Mouse (Mus musculus): Measurements from ENCODE around the gene Akap9. TPM values are rescaled to one million over a fixed set of nuclear protein-coding genes. Genes with fewer than 3 reads are reported as not detected.
"Not testable (repeated sequence)": the region's sequence is repeated elsewhere in the genome, so short reads cannot be mapped to it uniquely, and the experiment has no call there.

The Akap9 gene
- polyA plus RNA-seq, 1 experiment: 13.9 TPM

GRCm38 (mm10) chr5:4009540-4009939, 81.7 kb downstream of the Akap9 start:
- 95% methylated on average over 6 of the region's 6 CpGs for WGBS
- Histone ChIP-seq H3K4me1 (replicated peaks; ENCODE audit: control insufficient read depth, insufficient read depth, low read length) (no peaks in the 10 kb centered on the region), H3K27me3 (ENCODE audit: control insufficient read depth, insufficient read depth, low read length) (no peaks in the 10 kb centered on the region), H3K27ac (ENCODE audit: control insufficient read depth, insufficient read depth, low read length) (no peak overlapping the region), H3K36me3 (ENCODE audit: control insufficient read depth, insufficient read depth, low read length) (peaks cover 18% of the 10 kb centered on the region), H3K4me3 (ENCODE audit: control insufficient read depth, insufficient read depth, low read length) (no peak overlapping the region)
- DNase-seq: no peak
- TF ChIP-seq POLR2A (IDR thresholded peaks at IDR 0.05; ENCODE audit: control insufficient read depth, extremely low read depth, insufficient read depth, low read length, poor library complexity) (no peak), CTCF (IDR thresholded peaks at IDR 0.05; ENCODE audit: borderline replicate concordance, control insufficient read depth, extremely low read depth, insufficient read depth, low read length, poor library complexity) (no peak)

DNA sequence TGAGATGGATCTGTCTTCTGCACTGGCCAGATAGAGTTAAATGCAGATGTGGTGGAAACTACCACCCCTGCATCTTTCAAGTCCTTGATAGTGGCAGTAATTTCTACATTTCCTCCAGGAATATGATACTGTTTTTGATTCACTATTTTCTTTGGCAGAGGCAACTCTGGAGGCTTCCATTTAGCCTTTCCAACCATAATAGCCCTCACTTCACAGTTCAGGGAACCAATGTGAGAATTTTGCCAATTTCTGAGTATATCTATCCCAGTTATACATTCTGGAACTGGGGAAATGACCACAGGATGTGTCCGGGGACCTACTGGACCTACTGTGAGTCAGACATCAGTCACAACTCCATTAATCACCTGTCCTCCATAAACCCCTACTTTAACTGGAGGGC, 89.8 kb downstream of the Akap9 start:
- H3K4me1 ChIP-seq (replicated peaks; ENCODE audit: control insufficient read depth, insufficient read depth, low read length); H3K27ac ChIP-seq (ENCODE audit: control insufficient read depth, insufficient read depth, low read length); H3K4me3 ChIP-seq (ENCODE audit: control insufficient read depth, insufficient read depth, low read length); H3K36me3 ChIP-seq (ENCODE audit: control insufficient read depth, insufficient read depth, low read length); DNase-seq; H3K27me3 ChIP-seq (ENCODE audit: control insufficient read depth, insufficient read depth, low read length): not testable (repeated sequence)
- WGBS: 93% methylated on average over 1 of the region's 1 CpGs

- H3K4me1 ChIP-seq (replicated peaks; ENCODE audit: control insufficient read depth, insufficient read depth, low read length): no peaks in the 10 kb centered on the region
- DNase-seq: no peak
- H3K27ac ChIP-seq (ENCODE audit: control insufficient read depth, insufficient read depth, low read length): no peak overlapping the region
- H3K4me3 ChIP-seq (ENCODE audit: control insufficient read depth, insufficient read depth, low read length): no peak overlapping the region
- H3K27me3 ChIP-seq (ENCODE audit: control insufficient read depth, insufficient read depth, low read length): no peaks in the 10 kb centered on the region
- no peaks in the 10 kb centered on the region for H3K36me3 ChIP-seq (ENCODE audit: control insufficient read depth, insufficient read depth, low read length)
- 97% methylated on average over 4 of the region's 4 CpGs for WGBS
- TF ChIP-seq CTCF (IDR thresholded peaks at IDR 0.05; ENCODE audit: borderline replicate concordance, control insufficient read depth, extremely low read depth, insufficient read depth, low read length, poor library complexity) (no peak), POLR2A (IDR thresholded peaks at IDR 0.05; ENCODE audit: control insufficient read depth, extremely low read depth, insufficient read depth, low read length, poor library complexity) (no peak)
Observed at GRCm38 (mm10) chr5:4019377-4019776, 91.5 kb downstream of the Akap9 start.

DNA sequence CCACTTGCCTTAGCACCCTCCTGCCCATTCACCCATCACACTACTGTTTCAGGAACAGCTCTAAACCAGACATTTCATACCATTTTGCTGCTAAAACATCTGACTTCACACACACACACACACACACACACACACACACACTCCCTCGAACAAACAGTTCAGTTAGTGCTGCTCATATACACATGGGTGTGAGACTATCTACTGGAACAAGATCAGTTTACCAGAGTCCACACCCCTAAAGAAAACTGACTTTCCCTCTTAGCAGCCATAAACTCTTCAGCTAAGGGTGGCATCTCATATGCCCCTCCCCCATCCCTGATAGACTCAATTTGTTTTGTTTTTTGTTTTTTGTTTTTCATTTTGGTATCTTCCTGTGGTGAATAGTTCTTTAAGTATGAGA, 92.2 kb downstream of the Akap9 start:
- Histone ChIP-seq H3K27ac (ENCODE audit: control insufficient read depth, insufficient read depth, low read length) (no peak overlapping the region), H3K4me1 (replicated peaks; ENCODE audit: control insufficient read depth, insufficient read depth, low read length) (no peaks in the 10 kb centered on the region), H3K27me3 (ENCODE audit: control insufficient read depth, insufficient read depth, low read length) (no peaks in the 10 kb centered on the region), H3K4me3 (ENCODE audit: control insufficient read depth, insufficient read depth, low read length) (no peak overlapping the region), H3K36me3 (ENCODE audit: control insufficient read depth, insufficient read depth, low read length) (no peaks in the 10 kb centered on the region)
- 100% methylated on average over 1 of the region's 1 CpGs for WGBS
- no peak for DNase-seq
- TF ChIP-seq CTCF (IDR thresholded peaks at IDR 0.05; ENCODE audit: borderline replicate concordance, control insufficient read depth, extremely low read depth, insufficient read depth, low read length, poor library complexity): no peak
- no peak for TF ChIP-seq POLR2A (IDR thresholded peaks at IDR 0.05; ENCODE audit: control insufficient read depth, extremely low read depth, insufficient read depth, low read length, poor library complexity)

DNA sequence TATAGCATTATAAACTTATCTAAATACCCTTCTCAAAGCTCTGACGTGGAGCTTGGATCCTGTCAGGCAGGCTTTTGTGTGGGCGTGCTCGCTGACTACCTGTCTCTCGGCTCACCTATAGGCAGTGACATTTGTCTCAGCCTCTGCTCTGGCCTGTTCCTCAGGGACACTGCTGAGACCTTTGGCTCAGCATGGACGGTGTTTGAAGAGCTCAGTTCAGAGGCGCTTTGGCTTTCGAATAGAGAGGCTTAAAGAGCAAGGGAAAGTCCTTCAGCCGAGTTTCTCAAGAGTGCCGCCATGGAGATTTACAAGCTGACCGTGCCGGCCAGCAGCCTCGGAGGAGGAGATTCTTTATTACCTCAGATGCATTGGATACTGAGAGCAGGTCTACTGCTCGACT, 95.3 kb downstream of the Akap9 start:
- Histone ChIP-seq H3K27ac (ENCODE audit: control insufficient read depth, insufficient read depth, low read length) (no peak overlapping the region), H3K27me3 (ENCODE audit: control insufficient read depth, insufficient read depth, low read length) (no peaks in the 10 kb centered on the region), H3K4me3 (ENCODE audit: control insufficient read depth, insufficient read depth, low read length) (no peak overlapping the region), H3K36me3 (ENCODE audit: control insufficient read depth, insufficient read depth, low read length) (no peaks in the 10 kb centered on the region), H3K4me1 (replicated peaks; ENCODE audit: control insufficient read depth, insufficient read depth, low read length) (no peaks in the 10 kb centered on the region)
- no peak for DNase-seq
- 93% methylated on average over 13 of the region's 13 CpGs for WGBS
- TF ChIP-seq POLR2A (IDR thresholded peaks at IDR 0.05; ENCODE audit: control insufficient read depth, extremely low read depth, insufficient read depth, low read length, poor library complexity) (no peak), CTCF (IDR thresholded peaks at IDR 0.05; ENCODE audit: borderline replicate concordance, control insufficient read depth, extremely low read depth, insufficient read depth, low read length, poor library complexity) (no peak)

DNA sequence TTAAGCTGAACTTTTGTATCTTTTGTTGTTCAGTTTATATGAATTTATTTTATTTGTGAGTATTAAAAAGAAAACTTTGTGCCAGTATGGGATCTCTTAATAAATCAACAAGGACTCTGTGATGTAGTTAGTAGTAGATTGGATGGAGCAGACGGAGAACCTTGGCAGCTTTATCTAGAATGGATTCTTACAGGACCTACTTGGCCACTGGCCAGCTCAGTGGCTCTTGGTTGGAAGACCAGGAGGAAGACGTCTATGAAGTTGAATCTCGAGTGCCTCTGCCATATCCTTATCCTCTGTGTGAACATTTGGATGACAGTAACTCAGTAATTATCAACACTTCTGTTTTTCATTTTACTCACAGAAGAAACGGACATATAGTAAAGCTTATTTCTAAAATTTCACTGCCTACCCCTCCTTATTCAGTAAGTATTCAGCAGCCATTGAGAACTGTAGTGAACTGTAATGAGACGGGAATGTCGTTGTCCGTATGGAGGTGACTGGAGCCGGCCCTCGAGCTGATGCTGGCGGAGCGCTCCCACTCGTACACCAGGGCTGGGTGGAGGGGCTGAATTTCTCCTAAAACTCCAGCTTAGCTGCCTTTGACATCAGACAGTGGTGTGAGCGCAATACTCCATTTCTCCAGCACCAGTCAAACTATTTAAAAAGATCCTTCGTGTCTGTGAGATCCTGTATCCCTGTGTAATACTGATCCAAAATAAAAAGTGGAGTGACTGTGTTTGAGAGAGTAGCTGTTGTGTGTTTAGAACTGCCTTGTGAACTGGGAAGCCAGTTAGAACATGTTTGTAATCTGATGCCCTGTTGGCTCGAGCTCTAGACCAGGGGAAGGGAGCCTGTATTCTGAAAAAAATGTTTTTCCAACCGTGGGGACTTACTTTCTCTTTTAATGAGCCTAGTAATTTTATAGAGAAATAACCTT, 96.2 kb downstream of the Akap9 start:
- H3K4me3 ChIP-seq (ENCODE audit: control insufficient read depth, insufficient read depth, low read length): no peak overlapping the region
- TF ChIP-seq POLR2A (IDR thresholded peaks at IDR 0.05; ENCODE audit: control insufficient read depth, extremely low read depth, insufficient read depth, low read length, poor library complexity): no peak
- no peak for TF ChIP-seq CTCF (IDR thresholded peaks at IDR 0.05; ENCODE audit: borderline replicate concordance, control insufficient read depth, extremely low read depth, insufficient read depth, low read length, poor library complexity)
- WGBS: 89% methylated on average over 16 of the region's 16 CpGs
- no peak overlapping the region for H3K27ac ChIP-seq (ENCODE audit: control insufficient read depth, insufficient read depth, low read length)
- H3K27me3 ChIP-seq (ENCODE audit: control insufficient read depth, insufficient read depth, low read length): no peaks in the 10 kb centered on the region
- no peaks in the 10 kb centered on the region for H3K4me1 ChIP-seq (replicated peaks; ENCODE audit: control insufficient read depth, insufficient read depth, low read length)
- no peak for DNase-seq
- H3K36me3 ChIP-seq (ENCODE audit: control insufficient read depth, insufficient read depth, low read length): no peaks in the 10 kb centered on the region

GRCm38 (mm10) chr5:4024727-4025126, 96.9 kb downstream of the Akap9 start:
- Histone ChIP-seq H3K27me3 (ENCODE audit: control insufficient read depth, insufficient read depth, low read length) (no peaks in the 10 kb centered on the region), H3K27ac (ENCODE audit: control insufficient read depth, insufficient read depth, low read length) (no peak overlapping the region), H3K4me3 (ENCODE audit: control insufficient read depth, insufficient read depth, low read length) (no peak overlapping the region), H3K4me1 (replicated peaks; ENCODE audit: control insufficient read depth, insufficient read depth, low read length) (no peaks in the 10 kb centered on the region), H3K36me3 (ENCODE audit: control insufficient read depth, insufficient read depth, low read length) (no peaks in the 10 kb centered on the region)
- WGBS: 91% methylated on average over 4 of the region's 4 CpGs
- no peak for TF ChIP-seq POLR2A (IDR thresholded peaks at IDR 0.05; ENCODE audit: control insufficient read depth, extremely low read depth, insufficient read depth, low read length, poor library complexity)
- TF ChIP-seq CTCF (IDR thresholded peaks at IDR 0.05; ENCODE audit: borderline replicate concordance, control insufficient read depth, extremely low read depth, insufficient read depth, low read length, poor library complexity): no peak
- DNase-seq: no peak

GRCm38 (mm10) chr5:4026336-4026735, 98.5 kb downstream of the Akap9 start:
- not testable (repeated sequence) for DNase-seq; H3K36me3 ChIP-seq (ENCODE audit: control insufficient read depth, insufficient read depth, low read length); H3K4me3 ChIP-seq (ENCODE audit: control insufficient read depth, insufficient read depth, low read length); H3K4me1 ChIP-seq (replicated peaks; ENCODE audit: control insufficient read depth, insufficient read depth, low read length); H3K27ac ChIP-seq (ENCODE audit: control insufficient read depth, insufficient read depth, low read length); H3K27me3 ChIP-seq (ENCODE audit: control insufficient read depth, insufficient read depth, low read length)
- 97% methylated on average over 1 of the region's 1 CpGs for WGBS
